Mouse (Mus musculus) midbrain, postnatal 0 days (tissue): ENCODE data around the gene Rpl26. TPM values are rescaled to one million over a fixed set of nuclear protein-coding genes. Genes with fewer than 3 reads are reported as not detected.
A peak's percentile ranks its signal among the peaks of the same experiment; 100 is the strongest.

ENCODE experiments used
- ATAC-seq: fragments of 200-750 bp; cut with Nextera tagmentation; 2 replicates; pipeline ENCODE4 v1.8.0; 2017; ENCODE audit warnings: moderate number of reproducible peaks, mild to moderate bottlenecking, moderate TSS enrichment, moderate library complexity; ENCODE audit not compliant: low FRiP score
- DNase-seq: peaks from one replicate; pipeline ENCODE4 v3.0.0-alpha.2; 2015; ENCODE audit warnings: low spot score
- H3K27ac ChIP-seq: fragments of 300-500 bp; sonication (generic); 2 replicates; pipeline ENCODE4 v1.5.1; 2014; ENCODE audit warnings: low read depth, mild to moderate bottlenecking, low read length, mixed read lengths
- H3K27me3 ChIP-seq: fragments of 300-500 bp; sonication (generic); 2 replicates; pipeline ENCODE4 v1.6.1; 2014; ENCODE audit warnings: low read length, control low read depth, mixed read lengths; ENCODE audit not compliant: insufficient read depth
- H3K36me3 ChIP-seq: fragments of 300-500 bp; sonication (generic); 2 replicates; pipeline ENCODE4 v1.6.1; 2014; ENCODE audit warnings: low read length, control low read depth, mixed read lengths; ENCODE audit not compliant: insufficient read depth
- H3K4me1 ChIP-seq: fragments of 300-500 bp; sonication (generic); 2 replicates; pipeline ENCODE4 v1.6.1; 2014; ENCODE audit warnings: mild to moderate bottlenecking, control low read depth, antibody characterized with exemption, low read length, mixed read lengths; ENCODE audit not compliant: insufficient read depth
- H3K4me2 ChIP-seq: fragments of 300-500 bp; sonication (generic); 2 replicates; pipeline ENCODE4 v1.6.1; 2014; ENCODE audit warnings: low read depth, mild to moderate bottlenecking, low read length, mixed read lengths; ENCODE audit not compliant: poor library complexity, severe bottlenecking
- H3K4me3 ChIP-seq: fragments of 300-500 bp; sonication (generic); 2 replicates; pipeline ENCODE4 v1.5.1; 2014; ENCODE audit warnings: low read depth, mild to moderate bottlenecking, low read length, moderate library complexity
- H3K9ac ChIP-seq: fragments of 300-500 bp; sonication (generic); replicated peaks from 2 replicates; pipeline ENCODE4 v1.6.1; 2014; ENCODE audit warnings: mild to moderate bottlenecking, low read length, moderate library complexity, mixed read lengths; ENCODE audit not compliant: poor library complexity, severe bottlenecking
- H3K9me3 ChIP-seq: fragments of 300-500 bp; sonication (generic); 2 replicates; pipeline ENCODE4 v1.6.1; 2016; ENCODE audit warnings: low read length, control low read depth
- CTCF ChIP-seq: IDR thresholded peaks from 2 replicates; pipeline ENCODE4 v1.5.1; 2016; ENCODE audit warnings: antibody characterized with exemption, mild to moderate bottlenecking
- WGBS: fragments of 180-500 bp; shearing (Covaris S2); extraction: QIAGEN DNeasy Blood & Tissue Kit; methylation state at CpG from one replicate; pipeline ENCODE4 v1.1.7; 2014; 5-methylcytosine and 5-hydroxymethylcytosine counted together
- polyA plus RNA-seq: library from polyadenylated mRNA; unstranded; fragments of >200 nt; fragmentation: Nextera tagmentation; extraction: Ambion mirVana; gene quantifications from 2 replicates; pipeline ENCODE4 v1.2.1, GENCODE M21; 2015
- total RNA-seq: library from RNA; depleted of rRNA; stranded (reverse); fragments of >200 nt; gene quantifications from 2 replicates; pipeline ENCODE4 v1.2.3, GENCODE M21; 2014

Gene Rpl26
- total and polyA plus RNA-seq, 2 experiments from 2014 or later = 561 to 1,124 TPM

- no peak overlapping the region for H3K9ac ChIP-seq
- H3K9me3 ChIP-seq = no peaks in the 10 kb centered on the region
- no peak overlapping the region for H3K4me2 ChIP-seq
- no peaks in the 10 kb centered on the region for H3K27me3 ChIP-seq
- no peak overlapping the region for H3K4me3 ChIP-seq
- peak; percentile 86 for TF ChIP-seq CTCF
- no peaks in the 10 kb centered on the region for H3K4me1 ChIP-seq
- ATAC-seq (no peak), DNase-seq (peak; percentile 87)
- peaks cover 25% of the 10 kb centered on the region for H3K36me3 ChIP-seq
- WGBS = 83% methylated on average over 8 of the region's 8 CpGs
- H3K27ac ChIP-seq = no peak overlapping the region
Measured at GRCm38 (mm10) chr11:68904375-68905137, 3.2 kb downstream of the Rpl26 start.

- H3K27ac ChIP-seq = no peak overlapping the region
- no peaks in the 10 kb centered on the region for H3K4me1 ChIP-seq
- no peaks in the 10 kb centered on the region for H3K27me3 ChIP-seq
- no peak overlapping the region for H3K9ac ChIP-seq
- TF ChIP-seq CTCF = no peak
- ATAC-seq = no peak
- no peak overlapping the region for H3K4me2 ChIP-seq
- H3K9me3 ChIP-seq = no peaks in the 10 kb centered on the region
- no peak overlapping the region for H3K4me3 ChIP-seq
- DNase-seq = no peak
- H3K36me3 ChIP-seq = peaks cover 25% of the 10 kb centered on the region
- WGBS = 80% methylated on average over 3 of the region's 3 CpGs
Measured at GRCm38 (mm10) chr11:68905138-68905531, 3.8 kb downstream of the Rpl26 start.

GRCm38 (mm10) chr11:68905665-68906460 lies 4.5 kb downstream of the Rpl26 start:
- WGBS = 92% methylated on average over 9 of the region's 9 CpGs
- H3K27me3 ChIP-seq = no peaks in the 10 kb centered on the region
- peaks cover 25% of the 10 kb centered on the region for H3K36me3 ChIP-seq

DNA sequence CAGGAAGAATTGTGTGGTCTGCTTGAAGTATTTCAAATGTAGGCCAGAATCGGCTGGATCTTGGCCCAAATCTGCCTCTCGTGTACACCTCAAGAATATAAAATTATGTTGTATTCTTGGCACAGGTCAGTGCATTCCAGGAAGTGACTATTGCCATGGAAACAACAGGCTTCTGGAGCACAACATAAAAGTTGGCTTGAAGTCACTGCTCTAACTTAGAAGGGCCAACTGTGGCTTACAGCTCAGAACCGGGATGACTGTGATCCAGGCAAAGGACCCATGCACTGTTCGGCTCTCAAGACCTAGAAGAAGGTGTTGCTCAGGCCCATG lies 5.0 kb downstream of the Rpl26 start:
- Histone ChIP-seq H3K4me3 (no peak overlapping the region), H3K4me2 (no peak overlapping the region), H3K27me3 (no peaks in the 10 kb centered on the region), H3K27ac (no peak overlapping the region), H3K9me3 (no peaks in the 10 kb centered on the region), H3K4me1 (no peaks in the 10 kb centered on the region), H3K36me3 (peaks cover 25% of the 10 kb centered on the region), H3K9ac (0 out of 2 replicates have a peak overlapping the region, but pooled peaks have one; percentile 13)
- TF ChIP-seq CTCF = no peak
- peak; percentile 47 for DNase-seq
- 69% methylated on average over 4 of the region's 4 CpGs for WGBS
- no peak for ATAC-seq

More at GRCm38 (mm10) chr11:68905665-68906460, 4.5 kb downstream of the Rpl26 start:
- no peak for ATAC-seq
- H3K4me3 ChIP-seq = no peak overlapping the region
- no peaks in the 10 kb centered on the region for H3K4me1 ChIP-seq
- no peaks in the 10 kb centered on the region for H3K9me3 ChIP-seq
- no peak overlapping the region for H3K27ac ChIP-seq
- no peak for TF ChIP-seq CTCF
- DNase-seq = no peak
- H3K9ac ChIP-seq = no peak overlapping the region
- H3K4me2 ChIP-seq = no peak overlapping the region

DNA sequence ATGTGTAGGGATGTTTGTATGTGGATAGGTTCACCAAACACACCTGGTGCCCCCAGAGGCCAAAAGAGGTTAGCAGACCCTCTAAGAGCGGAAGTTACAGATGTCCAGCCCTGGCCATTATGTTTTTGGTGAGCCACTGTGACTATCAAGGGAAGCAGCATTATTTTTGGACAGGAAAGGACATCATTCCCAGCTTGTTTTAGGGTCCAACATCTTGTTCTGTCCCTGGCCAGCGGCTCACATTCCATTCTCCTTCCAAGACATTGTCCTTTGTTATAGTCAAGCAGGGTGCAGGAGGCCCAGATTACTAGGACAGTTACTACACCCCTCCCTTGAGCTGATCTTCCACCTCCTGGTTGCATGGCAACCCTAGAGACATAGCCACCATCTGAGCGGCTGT lies 5.9 kb downstream of the Rpl26 start:
- no peak for TF ChIP-seq CTCF
- peaks cover 25% of the 10 kb centered on the region for H3K36me3 ChIP-seq
- no peak for DNase-seq

More for the DNA sequence above, 5.9 kb downstream of the Rpl26 start:
- Histone ChIP-seq H3K4me3 (no peak overlapping the region), H3K27me3 (no peaks in the 10 kb centered on the region), H3K9me3 (no peaks in the 10 kb centered on the region), H3K4me1 (no peaks in the 10 kb centered on the region), H3K4me2 (no peak overlapping the region), H3K9ac (0 out of 2 replicates have a peak overlapping the region, but pooled peaks have one; percentile 39), H3K27ac (no peak overlapping the region)
- 72% methylated on average over 3 of the region's 3 CpGs for WGBS
- ATAC-seq = no peak
